In genomic region chr6:112903226-112903625, GRCm38 (mm10) we compare ENCODE assay signal across 10 mouse cellular contexts. TPM values are rescaled to one million over a fixed set of nuclear protein-coding genes. Genes with fewer than 3 reads are reported as not detected.
DNase-seq lines count a peak whose midpoint lies in the region; ATAC-seq lines count a peak whose summit lies in the region.
"Had no signal": no experiment of that assay in that cellular context is flagged by ENCODE, and none has a peak within 500 bp of the region (broad histone marks: within the 10 kb centered on the region; RNA-seq: fewer than 3 reads in every experiment).

No protein-coding gene starts in this region.

- H3K4me3 ChIP-seq in heart, embryonic 15.5 days = no peak overlapping the region
- no peak overlapping the region for H3K4me3 ChIP-seq in embryonic facial prominence, embryonic 11.5 days (ENCODE audit: low read depth, low read length)
- no peak overlapping the region for H3K4me3 ChIP-seq in hindbrain, embryonic 16.5 days (ENCODE audit: low read length)
- H3K4me3 ChIP-seq in neural tube, embryonic 13.5 days = no peak overlapping the region

- H3K27me3 ChIP-seq in heart, embryonic 15.5 days = no peaks in the 10 kb centered on the region
- no peaks in the 10 kb centered on the region for H3K27me3 ChIP-seq in embryonic facial prominence, embryonic 11.5 days (ENCODE audit: control insufficient read depth, insufficient read depth, low read length)
- H3K27me3 ChIP-seq in hindbrain, embryonic 16.5 days (replicated peaks; ENCODE audit: control insufficient read depth, insufficient read depth, low read length) = no peaks in the 10 kb centered on the region
- H3K27me3 ChIP-seq in neural tube, embryonic 13.5 days = no peaks in the 10 kb centered on the region
- H3K27me3 ChIP-seq: Patski had no signal

- no peak overlapping the region for H3K27ac ChIP-seq in heart, embryonic 15.5 days
- H3K27ac ChIP-seq in embryonic facial prominence, embryonic 11.5 days (replicated peaks; ENCODE audit: low read depth, low read length) = no peak overlapping the region; the same call in 1 of the 2 replicates
- H3K27ac ChIP-seq in hindbrain, embryonic 16.5 days (ENCODE audit: low read depth, low read length) = peak overlapping the region; percentile 64
- peak overlapping the region; percentile 94 for H3K27ac ChIP-seq in neural tube, embryonic 13.5 days (replicated peaks)

- H3K4me1 ChIP-seq in heart, embryonic 15.5 days (replicated peaks) = peaks cover 10% of the 10 kb centered on the region
- H3K4me1 ChIP-seq in embryonic facial prominence, embryonic 11.5 days (ENCODE audit: control insufficient read depth, insufficient read depth, low read length) = no peaks in the 10 kb centered on the region
- peaks cover 47% of the 10 kb centered on the region for H3K4me1 ChIP-seq in hindbrain, embryonic 16.5 days (ENCODE audit: control insufficient read depth, insufficient read depth, low read depth, low read length)
- H3K4me1 ChIP-seq in neural tube, embryonic 13.5 days (replicated peaks) = peaks cover 62% of the 10 kb centered on the region

- WGBS in heart, embryonic 15.5 days = 24% methylated on average over 7 of the region's 7 CpGs
- WGBS in embryonic facial prominence, embryonic 11.5 days = 12% methylated on average over 7 of the region's 7 CpGs
- 8% methylated on average over 7 of the region's 7 CpGs for WGBS in hindbrain, embryonic 16.5 days
- WGBS in neural tube, embryonic 13.5 days = 6% methylated on average over 7 of the region's 7 CpGs

- H3K9ac ChIP-seq in heart, embryonic 15.5 days = no peak overlapping the region
- no peak overlapping the region for H3K9ac ChIP-seq in embryonic facial prominence, embryonic 11.5 days (replicated peaks; ENCODE audit: low read length)
- peak overlapping the region; percentile 51; the same call in 1 of the 2 replicates for H3K9ac ChIP-seq in hindbrain, embryonic 16.5 days (ENCODE audit: low read depth, low read length)
- H3K9ac ChIP-seq in neural tube, embryonic 13.5 days = peak overlapping the region; percentile 60

- 0 out of 2 replicates have a peak overlapping the region, but pooled peaks have one; percentile 1 for H3K4me2 ChIP-seq in heart, embryonic 15.5 days
- H3K4me2 ChIP-seq in embryonic facial prominence, embryonic 11.5 days (ENCODE audit: low read depth, low read length) = no peak overlapping the region
- H3K4me2 ChIP-seq in hindbrain, embryonic 16.5 days (ENCODE audit: low read length) = peak overlapping the region; percentile 18; the same call in 1 of the 2 replicates
- H3K4me2 ChIP-seq in neural tube, embryonic 13.5 days = peak overlapping the region; percentile 35

- H3K36me3 ChIP-seq in heart, embryonic 15.5 days = no peaks in the 10 kb centered on the region
- no peaks in the 10 kb centered on the region for H3K36me3 ChIP-seq in embryonic facial prominence, embryonic 11.5 days (replicated peaks; ENCODE audit: control insufficient read depth, insufficient read depth, low read depth, low read length)
- no peaks in the 10 kb centered on the region for H3K36me3 ChIP-seq in hindbrain, embryonic 16.5 days (ENCODE audit: control insufficient read depth, insufficient read depth, low read length)
- H3K36me3 ChIP-seq in neural tube, embryonic 13.5 days = peaks cover 2% of the 10 kb centered on the region; the same call in 1 of the 2 replicates

- DNase-seq in heart, postnatal 4 days = no peak
- DNase-seq in embryonic facial prominence, embryonic 11.5 days (ENCODE audit: low spot score) = peak; percentile 17
- DNase-seq in cerebellum, adult 11 months = no peak
- no peak for DNase-seq in frontal cortex, postnatal 14 days (ENCODE audit: low spot score in 2 of 2)
- DNase-seq in gastrocnemius, postnatal 14 days = no peak
- DNase-seq: layer of hippocampus, adult 9-11 months had no signal

- no peaks in the 10 kb centered on the region for H3K9me3 ChIP-seq in heart, embryonic 15.5 days (replicated peaks)
- no peaks in the 10 kb centered on the region for H3K9me3 ChIP-seq in embryonic facial prominence, embryonic 11.5 days (replicated peaks; ENCODE audit: control insufficient read depth, low read length)
- H3K9me3 ChIP-seq in hindbrain, embryonic 16.5 days (ENCODE audit: control insufficient read depth, low read length) = no peaks in the 10 kb centered on the region
- no peaks in the 10 kb centered on the region for H3K9me3 ChIP-seq in neural tube, embryonic 13.5 days

- ATAC-seq in heart, embryonic 15.5 days (replicated peaks; ENCODE audit: insufficient number of reproducible peaks, insufficient read depth, low FRiP score, low read depth) = no peak
- peak; percentile 68; the same call in 1 of the 2 replicates for ATAC-seq in embryonic facial prominence, embryonic 11.5 days (replicated peaks; ENCODE audit: insufficient number of reproducible peaks, low FRiP score, low TSS enrichment, low read depth)
- peak; percentile 23; the same call in 1 of the 2 replicates for ATAC-seq in hindbrain, embryonic 16.5 days
- peak; percentile 74 for ATAC-seq in neural tube, embryonic 13.5 days (ENCODE audit: low read depth)
- ATAC-seq: Patski had no signal

- intact Hi-C loops in gastrocnemius, postnatal 14 days (cut with DNase I; ENCODE audit: low total_unique reads) = no loop called here

RNA-seq across cellular contexts. Expression of gene Srgap3, which starts 43.8 kb away (rescaled TPM):
- polyA plus RNA-seq in heart, embryonic 15.5 days (2015; fragmentation: Nextera tagmentation; extraction: Ambion mirVana) = 1.0 and 1.6 TPM in 2 replicates
- 1 to 10 TPM; 2.9 to 3.0 TPM for total RNA-seq in heart, postnatal 4 days (2021)
- polyA plus RNA-seq in embryonic facial prominence, embryonic 11.5 days (2014; fragmentation: Nextera tagmentation; extraction: Ambion mirVana) = 11.0 TPM in 2 replicates
- 27.0 and 32.7 TPM in 2 replicates for polyA plus RNA-seq in hindbrain, embryonic 16.5 days (2015; fragmentation: Nextera tagmentation; extraction: Ambion mirVana)
- 29.2 and 30.8 TPM in 2 replicates for polyA plus RNA-seq in neural tube, embryonic 13.5 days (2015; fragmentation: Nextera tagmentation; extraction: Ambion mirVana)
- 1 to 10 TPM; 4.1 to 5.0 TPM for total RNA-seq in gastrocnemius, postnatal 14 days (2021)

Comparison
In these comparisons a context has a peak if more than half of its experiments do, and no peak if none do; other contexts are left out.
1. H3K27ac ChIP-seq: peak in hindbrain, embryonic 16.5 days (single experiment) and neural tube, embryonic 13.5 days (single experiment); none in heart, embryonic 15.5 days (single experiment) and embryonic facial prominence, embryonic 11.5 days (single experiment).
2. H3K9ac ChIP-seq: peak in hindbrain, embryonic 16.5 days (single experiment) and neural tube, embryonic 13.5 days (single experiment); none in heart, embryonic 15.5 days (single experiment) and embryonic facial prominence, embryonic 11.5 days (single experiment).